Mouse (Mus musculus): ENCODE measurements around the gene Smagp.

DNA sequence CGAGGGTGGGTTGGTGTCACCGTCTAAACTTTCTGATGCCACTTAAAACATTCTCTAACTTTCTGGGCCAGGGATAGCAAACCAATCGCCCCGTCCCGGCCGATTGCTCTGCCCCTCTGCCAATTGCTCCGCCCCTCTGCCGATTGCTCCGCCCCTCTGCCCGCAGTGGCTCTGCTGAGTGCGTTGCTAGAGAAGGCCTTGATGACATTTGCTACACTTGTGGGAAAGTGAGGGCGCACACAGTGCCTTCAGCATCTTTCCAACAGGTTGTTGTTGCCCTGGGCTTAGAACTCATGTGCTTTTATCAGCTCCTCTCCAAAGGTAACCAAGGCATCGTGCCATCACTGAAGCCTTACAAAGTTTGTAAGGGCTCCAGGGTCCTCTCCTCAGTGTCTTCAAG is 48.5 kb upstream of the Smagp start:
- TF ChIP-seq CTCF (IDR thresholded peaks at IDR 0.05; ENCODE audit: low read depth, low read length): no peak
- TF ChIP-seq GATA1 (IDR thresholded peaks at IDR 0.05; ENCODE audit: borderline replicate concordance, low read length): no peak
- no peak for TF ChIP-seq TAL1 (conservative IDR thresholded peaks at IDR 0.05; ENCODE audit: low read depth, low read length)
- no peak for TF ChIP-seq GATA2 (IDR thresholded peaks at IDR 0.05; ENCODE audit: borderline replicate concordance, low read depth, low read length)
- TF ChIP-seq POLR2AphosphoS5 (IDR thresholded peaks at IDR 0.05; ENCODE audit: insufficient replicate concordance, low read depth, low read length): no peak

All from G1E (cell line).